Mouse (Mus musculus): ENCODE data around the gene Rngtt.
"Not testable (repeated sequence)": the region's sequence is repeated elsewhere in the genome, so short reads cannot be mapped to it uniquely, and the experiment has no call there.

The Rngtt gene

DNA sequence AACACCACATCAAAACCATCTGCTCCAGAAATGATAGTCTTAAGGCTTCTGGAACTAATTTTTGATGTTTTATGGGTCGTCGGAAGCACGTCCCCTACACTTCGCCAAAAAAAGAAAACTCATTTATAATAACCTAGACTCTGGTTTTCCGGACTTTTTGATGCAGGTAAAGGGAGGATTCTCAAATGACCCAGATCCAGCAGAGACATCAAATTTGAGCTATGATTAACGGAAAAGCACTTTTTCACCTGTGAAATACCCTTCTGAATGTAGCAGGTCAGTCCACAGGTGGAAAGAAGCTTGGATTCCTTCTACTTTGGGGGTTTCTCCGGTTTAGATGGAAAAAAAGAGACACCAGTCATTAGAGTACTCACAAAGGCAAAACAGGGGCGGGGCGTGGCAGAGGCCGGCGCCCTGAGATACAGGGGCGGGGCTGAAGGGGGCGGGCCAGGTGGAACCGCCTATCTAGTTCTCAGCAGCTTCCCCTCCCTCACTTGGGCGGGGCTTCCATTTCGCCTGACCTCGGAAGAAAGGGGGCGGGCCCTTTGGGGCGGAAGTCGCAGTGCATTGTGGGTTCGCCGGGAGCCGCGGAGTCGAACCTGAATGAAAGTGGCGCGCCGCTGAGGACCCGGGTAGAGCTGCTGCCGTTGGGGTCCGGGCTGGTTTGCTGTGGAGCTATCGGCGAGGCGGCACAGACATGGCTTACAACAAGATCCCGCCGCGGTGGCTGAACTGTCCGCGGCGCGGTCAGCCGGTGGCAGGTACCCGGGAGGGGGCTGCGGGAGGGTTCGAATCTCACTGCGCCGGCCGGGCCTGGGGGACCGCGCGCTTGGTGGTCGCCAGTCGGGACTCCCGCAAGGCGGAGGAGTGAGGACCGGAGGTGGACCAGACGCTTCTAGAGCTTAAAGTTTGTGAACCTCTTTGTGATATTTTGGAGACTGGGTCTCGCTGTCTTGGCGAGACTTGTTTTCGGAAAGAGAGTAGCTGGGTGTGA is at the start of gene Rngtt:
Gene Rngtt, plus strand, starts transcription at position 548 of the 994 bp plus-strand sequence.
- DNase-seq (ENCODE audit: low spot score in 2 of 2) = peak; percentile 95

DNA sequence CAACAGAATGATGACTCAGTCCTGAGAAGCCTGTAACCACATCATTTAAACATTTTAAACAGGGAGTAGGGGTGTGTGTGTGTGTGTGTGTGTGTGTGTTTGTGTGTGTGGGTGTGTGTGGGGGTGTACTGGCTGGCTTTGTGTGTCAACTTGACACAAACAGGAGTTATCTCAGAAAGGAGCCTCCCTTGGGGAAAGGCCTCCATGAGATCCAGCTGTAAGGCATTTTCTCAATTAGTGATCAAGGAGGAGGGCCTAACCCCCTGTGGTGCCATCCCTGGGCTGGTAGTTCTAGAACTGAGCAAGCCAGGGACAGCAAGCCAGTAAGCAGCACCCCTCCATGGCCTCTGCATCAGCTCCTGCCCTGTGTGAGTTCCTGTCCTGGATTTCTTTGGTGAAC is 49.8 kb upstream of the Rngtt start:
- no peak for DNase-seq (ENCODE audit: low spot score in 2 of 2)

DNA sequence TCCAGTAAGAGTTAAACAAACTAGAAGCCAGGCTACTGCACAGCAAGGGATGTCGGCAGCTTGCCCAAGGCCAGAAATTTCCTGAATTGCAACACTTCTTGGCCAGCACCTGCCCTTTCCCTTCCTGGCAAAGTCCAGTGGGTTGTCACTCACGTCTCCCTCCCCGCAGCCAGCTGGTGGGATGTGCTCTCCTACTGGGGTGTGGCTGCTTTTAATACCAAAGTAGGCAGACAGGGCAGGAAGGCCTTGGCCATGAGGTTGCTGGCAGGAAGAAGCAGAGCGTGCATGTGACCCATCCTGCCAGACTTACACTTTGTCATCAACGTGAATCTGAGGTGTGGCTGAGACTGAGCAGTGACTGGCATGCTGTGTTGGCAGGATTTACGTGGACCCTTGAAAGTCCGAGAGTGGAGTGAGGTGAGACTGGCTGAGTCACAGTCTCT is 48.8 kb upstream of the Rngtt start:
- DNase-seq (ENCODE audit: low spot score in 2 of 2) = no peak

DNA sequence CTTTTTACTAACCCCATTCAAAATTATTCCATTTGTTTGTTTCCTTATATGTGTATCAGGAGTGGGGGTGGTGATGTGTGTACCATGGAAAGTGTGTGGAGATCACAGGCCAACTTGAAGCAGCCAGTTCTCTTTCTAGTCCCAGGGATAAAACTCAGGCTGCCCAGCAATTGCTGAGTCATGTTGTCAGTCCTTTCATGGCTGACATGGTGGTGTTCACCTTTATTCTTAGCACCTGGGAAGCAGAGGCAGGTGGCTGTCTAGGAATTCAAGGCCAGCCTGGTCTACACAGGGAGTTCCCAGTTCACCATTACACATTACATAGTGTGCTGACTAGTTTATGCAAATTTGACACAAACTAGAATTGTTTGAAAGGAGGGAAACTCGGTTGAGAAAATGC is 47.2 kb upstream of the Rngtt start:
- DNase-seq (ENCODE audit: low spot score in 2 of 2) = no peak

DNA sequence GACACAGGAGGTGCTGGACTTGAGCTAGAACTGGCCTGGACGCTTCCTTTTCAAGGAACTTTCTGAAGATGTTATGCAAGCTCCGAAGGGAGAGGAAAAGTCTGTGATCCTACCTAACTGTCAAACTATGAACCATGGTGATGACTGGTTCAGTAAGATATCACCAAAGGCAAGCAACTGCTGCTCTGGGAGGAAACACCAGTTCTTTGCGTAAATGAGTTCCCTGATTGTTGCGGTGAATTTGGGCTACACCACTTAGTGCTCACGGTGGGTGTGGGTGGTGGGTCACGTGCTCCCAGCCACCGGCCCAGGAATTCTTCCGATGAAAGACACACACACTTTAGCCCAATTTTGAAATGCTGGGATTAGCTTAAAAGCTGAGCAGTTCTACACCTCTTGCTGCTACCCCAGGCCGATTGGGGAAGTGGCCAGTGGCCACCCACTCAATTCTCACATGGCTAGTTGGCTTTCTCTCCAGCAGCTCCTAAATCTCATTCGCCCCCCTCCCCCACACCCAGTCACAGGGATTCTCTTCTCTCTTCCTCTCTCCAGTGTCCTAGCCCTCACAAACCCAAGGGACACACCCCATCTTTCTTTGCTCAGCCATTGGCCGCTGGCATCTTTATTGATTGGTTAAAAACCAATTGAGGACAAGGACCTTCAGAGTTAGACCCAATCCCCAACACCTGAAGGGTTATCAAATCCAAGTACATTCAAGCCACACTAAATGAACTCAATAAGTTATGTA is 45.0 kb upstream of the Rngtt start:
- DNase-seq (ENCODE audit: low spot score in 2 of 2) = no peak

DNA sequence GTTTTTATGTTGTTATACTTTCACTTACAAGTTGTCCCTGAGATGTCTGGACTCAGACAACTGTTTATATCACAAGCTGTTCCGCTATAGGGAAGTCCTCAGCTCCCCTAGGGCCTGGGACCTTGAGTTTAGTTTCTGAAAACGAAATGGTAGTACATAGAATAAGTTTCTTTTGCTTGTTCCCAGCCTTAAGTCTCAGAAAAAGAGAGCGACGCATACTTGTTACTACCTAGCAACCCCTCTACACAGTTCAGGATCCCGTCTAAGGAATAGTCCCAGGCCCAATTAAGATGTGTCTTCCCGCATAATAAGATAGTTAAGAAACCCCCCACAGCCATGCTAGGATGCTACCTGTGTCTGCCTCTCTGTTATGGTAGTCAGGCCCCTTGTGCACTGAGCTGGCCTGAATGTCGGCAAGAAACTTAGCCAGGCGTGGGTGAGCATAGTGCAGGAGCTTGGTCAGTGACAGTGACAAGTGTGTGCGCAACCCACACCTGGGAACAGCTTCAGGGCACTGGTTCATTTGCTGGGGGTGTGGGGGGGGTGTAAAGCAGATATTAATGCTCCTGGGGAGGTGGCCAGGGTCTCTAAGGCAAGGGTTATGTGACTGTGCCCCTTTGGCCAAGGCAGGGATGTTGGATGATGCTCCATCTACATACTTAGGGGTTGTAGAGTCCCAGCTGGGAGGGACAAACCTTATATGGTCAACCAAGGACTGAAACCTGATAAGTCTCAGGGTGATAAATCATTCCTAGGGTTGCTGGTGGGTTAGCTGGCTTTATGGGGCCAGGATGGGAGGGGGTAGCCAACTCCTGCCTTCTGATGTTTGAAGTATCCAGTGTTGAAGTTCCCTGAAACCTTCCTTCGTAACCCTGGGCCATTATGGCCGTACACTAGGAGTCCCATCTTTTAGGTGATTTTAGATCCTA is 39.5 kb upstream of the Rngtt start:
- no peak for DNase-seq (ENCODE audit: low spot score in 2 of 2)

DNA sequence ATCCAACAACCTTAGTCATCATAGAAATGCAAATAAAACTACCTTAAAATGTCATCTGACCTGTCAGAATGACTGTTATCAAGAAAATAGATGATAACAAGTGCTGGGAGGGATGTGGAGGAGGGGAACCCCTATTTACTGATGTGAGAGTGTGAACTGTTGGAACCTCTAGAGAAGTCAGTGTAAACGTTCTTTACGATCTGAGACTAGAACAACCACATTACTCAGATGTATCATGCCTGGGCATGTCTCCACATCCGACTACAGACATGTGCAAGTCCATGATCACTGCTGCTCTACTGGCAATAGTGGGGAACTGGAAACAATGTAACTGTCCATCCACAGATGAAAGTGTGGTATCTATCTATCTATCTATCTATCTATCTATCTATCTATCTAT is 36.7 kb upstream of the Rngtt start:
- DNase-seq (ENCODE audit: low spot score in 2 of 2) = no peak

DNA sequence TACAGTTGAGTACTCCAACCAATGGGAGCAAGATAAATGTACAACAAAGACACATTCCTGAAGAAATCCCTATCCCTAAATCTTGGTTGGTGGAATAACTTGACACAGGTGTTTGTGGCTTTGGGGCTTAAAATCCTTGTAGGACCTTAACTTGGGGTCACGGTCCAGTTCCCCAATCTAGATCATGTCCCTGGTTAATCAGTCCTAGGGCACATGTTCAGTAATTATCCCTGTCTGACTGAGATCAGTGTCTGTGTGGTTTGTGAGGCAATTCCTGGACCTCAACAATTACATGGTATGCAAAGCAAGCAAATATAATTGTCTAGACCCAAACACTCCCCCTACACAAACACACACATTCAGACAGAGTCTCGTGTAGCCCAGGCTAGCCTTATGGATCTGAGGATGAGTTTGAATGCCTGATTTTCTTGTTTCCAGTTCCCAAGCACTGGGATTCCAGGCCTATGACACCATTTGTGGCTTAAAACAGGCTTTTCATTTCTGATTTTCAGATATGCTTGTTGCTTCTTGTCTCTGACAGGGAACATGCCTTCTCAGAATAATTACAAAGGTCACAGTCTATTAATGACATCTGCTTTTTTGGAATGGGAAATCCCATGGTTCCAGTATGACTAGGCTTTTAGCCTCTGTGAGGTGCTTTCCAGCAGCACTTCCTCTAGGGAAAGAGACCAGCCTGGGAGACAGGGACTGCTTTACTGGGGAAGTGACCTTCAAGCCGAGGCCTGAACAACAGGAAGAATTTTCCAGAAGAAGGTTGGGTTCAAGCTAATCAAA is 28.0 kb upstream of the Rngtt start:
- no peak for DNase-seq (ENCODE audit: low spot score in 2 of 2)

DNA sequence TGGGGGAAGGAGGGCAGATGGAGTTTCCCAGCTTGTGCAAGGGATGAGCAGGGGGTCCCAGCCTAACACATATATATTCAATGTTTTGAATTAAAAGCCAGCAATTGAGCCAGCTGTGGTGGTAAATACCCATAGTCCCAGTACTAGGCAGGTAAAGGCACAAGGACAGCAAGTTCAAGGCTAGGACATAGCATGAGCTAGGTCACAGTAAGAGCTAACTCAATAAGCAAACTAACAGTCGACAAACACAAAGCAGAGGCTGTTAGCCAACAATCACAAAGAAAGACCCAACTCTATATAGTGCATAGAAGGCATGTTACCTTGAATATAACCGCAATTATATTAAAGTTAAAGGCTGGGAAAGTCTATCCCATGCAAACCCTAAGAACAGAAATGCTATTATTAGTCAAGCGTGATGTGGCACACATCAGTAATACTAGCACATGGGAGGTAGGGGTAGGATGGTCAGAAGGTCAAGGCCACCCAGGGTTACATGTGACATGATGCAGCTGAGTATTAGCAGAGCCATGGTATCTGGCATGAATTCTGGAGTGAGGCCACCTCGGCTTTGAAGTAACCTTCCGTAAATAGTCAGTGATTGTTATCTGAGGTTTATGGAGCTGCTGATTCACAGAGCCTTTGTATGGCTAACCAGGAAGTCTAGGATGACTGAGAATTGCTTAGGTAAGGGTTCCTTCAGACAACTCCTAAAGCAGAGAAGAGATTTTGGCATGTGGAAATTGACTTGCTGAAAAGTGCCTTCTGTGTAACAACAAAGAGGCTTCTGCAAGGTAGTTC is 25.8 kb upstream of the Rngtt start:
- no peak for DNase-seq (ENCODE audit: low spot score in 2 of 2)

DNA sequence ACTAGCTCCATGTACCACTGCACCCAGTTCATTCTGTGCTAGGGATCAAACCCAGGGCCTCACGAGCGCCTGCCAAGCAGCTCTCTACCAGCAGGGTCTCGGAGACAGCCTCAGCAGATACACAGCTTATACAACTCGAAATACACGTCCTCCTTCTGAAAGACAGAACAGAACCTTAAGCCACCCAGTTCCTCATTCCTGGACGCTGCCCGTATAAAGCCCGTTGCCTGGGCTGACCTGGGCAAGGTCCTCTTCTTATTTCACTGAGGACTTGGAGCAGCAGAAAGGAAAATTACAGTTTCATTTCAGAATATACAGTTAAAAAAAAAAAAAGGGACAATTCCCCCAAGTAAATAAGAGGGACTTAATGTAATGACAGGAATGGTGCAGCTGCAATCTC is 24.7 kb upstream of the Rngtt start:
- no peak for DNase-seq (ENCODE audit: low spot score in 2 of 2)

DNA sequence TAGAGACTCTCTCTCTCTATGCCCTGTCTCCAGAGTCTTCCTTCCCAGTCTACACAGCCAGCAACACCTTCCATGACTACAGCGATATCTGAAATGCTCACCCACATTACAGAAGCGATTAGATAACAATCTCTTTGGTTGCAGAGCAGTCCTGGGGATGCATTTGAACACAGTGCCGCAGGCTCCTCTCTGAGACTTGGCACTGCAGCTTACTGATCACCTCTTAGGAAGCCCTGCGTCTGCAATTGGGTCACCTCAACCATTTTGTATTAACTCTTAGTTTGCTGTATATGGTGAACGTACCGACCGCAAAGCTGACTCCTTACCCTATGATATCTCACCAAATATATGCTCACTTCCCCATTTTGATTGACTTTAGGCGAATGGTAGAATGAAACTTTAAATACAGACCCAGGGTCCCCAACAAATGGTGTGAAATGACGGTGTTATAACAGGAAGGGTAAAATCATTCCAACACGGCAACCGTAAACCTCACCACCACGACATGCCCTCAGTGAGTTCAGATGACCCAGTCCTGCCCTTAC is 20.9 kb upstream of the Rngtt start:
- DNase-seq (ENCODE audit: low spot score in 2 of 2) = no peak

DNA sequence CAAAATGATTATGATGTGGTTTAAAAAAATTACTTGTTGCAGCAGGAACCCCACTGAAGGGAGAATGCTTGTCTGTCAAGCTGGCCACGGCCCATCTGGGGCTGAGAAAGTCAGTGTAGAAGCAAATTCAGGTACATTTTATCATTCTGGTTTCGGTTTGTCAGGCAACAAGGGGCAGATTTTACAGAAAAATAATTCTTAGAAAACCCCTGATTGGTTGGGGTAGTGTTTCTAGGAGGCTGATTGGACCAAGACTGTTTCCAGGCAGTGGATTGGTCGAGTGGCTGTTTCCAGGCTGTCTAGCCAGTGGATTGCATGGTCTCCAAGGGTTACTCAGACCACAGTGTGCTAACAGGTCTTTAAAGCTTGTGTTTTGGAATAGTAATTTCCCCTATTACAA is 20.1 kb upstream of the Rngtt start, which contains the start of gene Pnrc1:
Gene Pnrc1, minus strand, starts transcription at position 162 of the 400 bp plus-strand sequence.
- peak; percentile 20 to 27 for DNase-seq (ENCODE audit: low spot score in 2 of 2)

DNA sequence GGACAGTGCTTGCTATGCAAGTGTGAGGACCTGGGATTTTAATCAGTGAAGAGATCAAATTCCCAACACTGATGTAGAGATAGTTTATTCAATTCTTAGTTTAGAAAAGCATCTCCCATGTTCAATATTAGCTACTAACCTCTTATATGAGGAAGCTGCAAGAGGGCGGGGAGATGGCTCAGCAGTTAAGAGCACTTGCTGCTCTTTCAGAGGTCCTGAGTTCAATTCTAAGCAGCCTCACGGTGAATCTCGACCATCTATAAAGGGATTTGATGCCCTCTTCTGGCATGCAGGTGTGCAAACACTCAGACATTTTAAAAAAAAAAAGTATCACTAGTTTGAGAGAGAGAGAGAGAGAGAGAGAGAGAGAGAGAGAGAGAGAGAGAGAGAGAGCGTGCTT is 19.2 kb upstream of the Rngtt start:
- DNase-seq (ENCODE audit: low spot score in 2 of 2) = no peak

DNA sequence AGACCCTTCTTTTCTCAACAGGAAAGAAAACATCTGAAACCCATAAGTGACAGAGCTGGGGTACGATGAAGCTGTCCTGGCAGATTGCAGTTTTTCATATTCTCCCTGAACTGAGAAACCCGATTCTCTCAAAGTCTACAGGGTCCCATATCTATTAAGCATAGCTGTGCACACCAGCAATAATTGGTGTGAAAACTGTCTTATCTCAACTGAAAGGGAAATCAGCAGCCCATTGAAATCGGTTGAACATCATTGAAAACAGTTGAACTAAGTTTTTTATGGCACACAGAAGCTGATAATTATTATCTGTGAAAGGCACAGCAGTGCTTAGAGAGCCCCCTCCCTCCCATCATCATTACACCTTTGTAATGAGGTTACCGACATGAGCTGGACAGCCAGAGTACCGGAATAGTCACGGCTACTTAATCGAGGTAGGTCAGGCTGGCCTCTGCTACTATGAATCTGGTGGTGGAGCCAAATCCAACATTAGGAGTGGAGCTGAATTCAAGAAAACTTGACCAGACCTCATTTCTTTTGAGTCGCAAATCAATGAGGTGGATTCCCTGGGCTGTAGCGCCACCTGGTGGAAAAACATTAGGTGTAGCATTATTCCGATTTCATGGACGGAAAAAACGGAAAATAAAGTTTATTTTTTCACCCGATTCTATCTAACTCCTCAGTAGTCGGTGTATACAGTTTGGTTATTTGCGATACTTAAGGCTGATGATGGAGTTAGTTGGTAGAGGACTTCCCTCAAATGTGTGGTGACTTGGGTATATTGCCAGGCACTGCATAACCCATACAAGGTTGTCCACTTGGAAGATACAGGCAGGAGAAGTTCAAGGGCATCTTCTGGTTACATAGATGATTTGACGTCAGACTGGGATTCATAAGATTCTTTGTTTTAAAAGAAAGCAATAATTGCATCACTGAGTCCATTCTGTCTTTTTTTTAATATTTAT is 17.4 kb upstream of the Rngtt start:
- DNase-seq (ENCODE audit: low spot score in 2 of 2) = peak; percentile 55 to 83

DNA sequence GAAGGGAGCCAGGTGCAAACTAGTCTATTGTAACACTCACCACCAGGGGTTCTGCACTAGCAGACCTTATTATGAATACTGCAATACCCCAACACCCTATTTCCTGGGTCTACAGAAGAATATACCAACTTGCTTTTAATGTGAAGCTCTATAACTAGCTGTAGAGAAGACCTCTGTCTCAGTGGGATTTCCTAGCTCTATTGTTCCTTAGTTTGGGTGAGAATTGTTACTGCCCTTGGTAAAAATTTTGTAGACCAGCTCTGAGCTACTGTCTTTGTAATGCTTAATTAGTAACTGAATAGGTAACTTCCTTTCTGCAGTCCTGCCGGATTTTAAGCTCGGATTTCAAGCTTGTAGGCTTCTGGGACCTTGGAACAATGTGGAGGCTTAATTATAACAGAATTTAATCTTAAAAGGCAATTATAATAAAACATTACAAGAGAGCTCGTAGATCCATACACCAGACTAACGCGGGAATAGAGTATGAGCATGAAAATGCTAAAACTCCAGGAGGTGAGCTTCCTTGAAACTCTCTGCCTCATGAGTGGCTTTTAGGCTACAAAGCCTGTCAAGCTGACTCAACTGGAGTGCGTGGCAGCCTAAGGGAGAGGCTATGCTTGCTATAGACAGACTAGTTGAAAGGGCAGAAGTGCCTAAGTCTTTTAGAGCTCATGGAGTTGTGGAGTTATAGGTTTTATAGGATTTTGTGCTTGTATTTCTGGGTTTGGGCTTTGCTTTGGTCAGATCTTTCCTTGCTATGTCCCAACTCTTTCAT is 9.0 kb upstream of the Rngtt start:
- DNase-seq (ENCODE audit: low spot score in 2 of 2) = not testable (repeated sequence)

DNA sequence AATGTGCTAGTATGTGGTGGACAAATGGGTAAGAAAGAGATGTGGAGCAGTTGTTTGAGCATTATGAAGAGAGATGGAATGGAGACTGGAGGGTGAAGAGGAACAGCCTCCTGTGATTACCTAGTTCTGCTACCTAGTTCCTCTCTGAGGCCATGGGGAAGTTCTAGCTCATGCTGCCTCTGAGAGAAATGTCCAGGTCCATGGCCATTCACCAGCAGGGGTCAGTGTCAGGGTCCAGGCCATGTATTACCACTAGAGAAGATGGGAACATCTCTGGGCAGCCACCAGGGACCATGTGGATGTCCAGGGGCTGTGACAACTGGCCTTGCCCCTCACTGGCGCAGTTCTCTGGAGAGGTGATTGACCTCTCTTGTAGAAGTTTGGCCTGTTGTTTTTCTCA is 7.1 kb upstream of the Rngtt start:
- DNase-seq (ENCODE audit: low spot score in 2 of 2) = no peak

DNA sequence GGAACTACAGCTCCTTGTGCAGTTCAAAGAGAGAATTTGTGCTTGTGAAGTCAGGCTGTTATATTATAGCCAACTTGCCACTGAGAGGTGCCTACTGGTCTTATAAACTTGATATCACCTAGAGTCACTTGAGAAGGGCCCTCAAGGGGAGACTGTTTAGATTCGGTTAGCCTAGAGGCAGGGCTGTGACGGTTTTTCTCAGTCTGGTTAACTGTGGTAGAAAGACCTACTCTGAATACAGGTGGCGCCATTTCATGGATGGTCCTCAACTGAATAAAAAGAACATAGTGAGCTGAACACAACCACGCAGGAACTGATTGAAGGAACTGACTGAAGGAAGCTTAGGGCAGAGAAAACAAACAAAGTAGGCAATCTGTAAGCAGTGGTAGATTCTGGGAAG is 3.0 kb upstream of the Rngtt start:
- DNase-seq (ENCODE audit: low spot score in 2 of 2) = no peak
